Mouse (Mus musculus): ENCODE results near the gene Sptb.
A peak's percentile ranks its signal among the peaks of the same experiment; 100 is the strongest.

Sptb gene

DNA sequence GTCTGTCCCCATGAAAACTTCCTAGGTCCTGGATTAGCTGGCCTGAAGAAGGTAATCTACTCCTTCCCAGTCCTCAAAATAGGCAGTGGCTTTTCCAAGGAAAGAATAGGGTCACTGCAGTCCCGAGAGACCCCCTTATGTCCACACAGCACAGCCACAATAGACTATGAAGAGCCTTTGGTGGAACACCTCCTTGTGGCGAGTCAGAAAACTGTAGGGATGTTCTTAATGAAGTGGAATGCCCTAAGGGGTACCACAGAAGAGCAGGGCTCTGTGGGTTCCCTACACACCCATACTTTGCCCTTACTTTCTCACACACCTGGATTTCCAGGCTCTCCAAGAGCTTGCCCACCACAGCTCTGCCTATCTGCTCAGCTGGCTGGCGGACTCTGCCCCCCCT, 104.5 kb downstream of the Sptb start:
- DNase-seq (ENCODE audit: low spot score) = no peak

DNA sequence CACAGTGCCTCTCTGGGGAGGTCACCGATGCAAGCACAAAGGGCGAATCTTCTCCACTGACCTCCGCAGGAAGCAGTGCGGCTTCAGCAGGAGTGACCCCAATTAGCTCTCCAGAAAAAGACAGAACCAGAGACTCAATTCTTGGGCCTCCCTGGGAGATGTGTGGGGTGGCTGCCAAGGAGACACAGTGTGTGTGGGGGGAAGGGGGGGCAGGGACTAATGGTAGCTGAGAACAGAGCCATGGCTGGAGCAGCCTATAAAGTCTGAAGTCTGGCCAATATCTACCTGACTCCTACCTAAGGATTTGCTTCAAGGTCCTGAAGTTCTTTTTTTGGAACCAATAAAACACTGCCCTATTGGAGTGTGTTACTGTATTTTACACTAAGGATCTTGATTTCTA, 105.8 kb downstream of the Sptb start:
- DNase-seq (ENCODE audit: low spot score) = no peak

DNA sequence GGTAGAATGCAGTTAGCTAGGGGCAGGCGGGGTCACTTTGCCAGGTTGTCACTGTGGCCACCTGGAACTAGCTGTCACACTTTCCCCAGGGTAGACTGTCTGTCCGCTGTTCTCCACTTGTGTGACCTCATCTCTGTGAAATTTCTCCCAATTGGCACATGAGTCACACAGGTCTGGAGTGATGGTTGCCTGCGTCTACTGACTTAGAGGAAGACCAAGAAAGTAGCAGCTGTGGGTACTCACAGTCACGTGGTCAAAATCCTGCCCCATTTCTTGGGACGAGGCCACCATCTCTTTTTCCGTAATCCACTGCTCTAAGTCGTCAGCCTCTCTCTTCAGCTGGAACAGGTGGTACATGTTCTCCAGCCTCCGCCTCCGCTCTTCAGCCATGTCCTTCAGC, 106.6 kb downstream of the Sptb start:
- DNase-seq (ENCODE audit: low spot score) = no peak

DNA sequence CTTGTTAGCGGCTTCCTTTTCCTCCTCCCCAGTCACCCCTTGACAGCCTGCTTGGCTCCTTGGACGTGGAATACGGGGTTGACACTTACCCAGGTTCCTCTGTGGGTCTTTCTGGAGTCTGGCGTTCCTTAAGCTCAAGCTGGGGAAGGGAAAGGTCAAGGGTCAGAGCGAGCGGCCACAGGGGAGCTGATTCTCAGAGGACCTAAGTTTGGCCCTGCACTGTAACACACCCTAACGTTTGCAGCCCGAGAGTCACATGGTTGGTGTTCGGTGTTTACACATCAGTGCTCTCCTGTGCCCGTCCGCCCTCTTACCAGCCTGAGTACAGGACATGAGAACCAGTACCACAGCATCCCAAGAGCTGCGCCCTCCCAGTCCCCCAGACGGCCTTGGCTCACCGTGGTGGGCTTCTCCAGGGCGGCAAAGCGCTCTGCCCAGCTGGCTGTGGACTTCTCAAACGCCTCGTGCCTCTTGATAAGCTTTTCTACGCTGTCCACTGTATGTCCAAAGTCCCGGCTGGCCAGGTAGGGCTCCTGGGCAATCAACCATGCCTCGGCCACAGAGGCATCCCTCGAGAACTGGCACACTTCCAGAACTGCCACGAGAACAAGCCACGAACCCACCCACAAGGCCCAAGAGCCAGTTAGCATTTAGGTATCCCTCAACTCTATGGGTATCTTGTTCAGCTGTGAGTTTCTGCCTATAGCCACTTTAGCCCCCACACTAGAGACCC, 112.0 kb downstream of the Sptb start:
- DNase-seq (ENCODE audit: low spot score) = no peak

DNA sequence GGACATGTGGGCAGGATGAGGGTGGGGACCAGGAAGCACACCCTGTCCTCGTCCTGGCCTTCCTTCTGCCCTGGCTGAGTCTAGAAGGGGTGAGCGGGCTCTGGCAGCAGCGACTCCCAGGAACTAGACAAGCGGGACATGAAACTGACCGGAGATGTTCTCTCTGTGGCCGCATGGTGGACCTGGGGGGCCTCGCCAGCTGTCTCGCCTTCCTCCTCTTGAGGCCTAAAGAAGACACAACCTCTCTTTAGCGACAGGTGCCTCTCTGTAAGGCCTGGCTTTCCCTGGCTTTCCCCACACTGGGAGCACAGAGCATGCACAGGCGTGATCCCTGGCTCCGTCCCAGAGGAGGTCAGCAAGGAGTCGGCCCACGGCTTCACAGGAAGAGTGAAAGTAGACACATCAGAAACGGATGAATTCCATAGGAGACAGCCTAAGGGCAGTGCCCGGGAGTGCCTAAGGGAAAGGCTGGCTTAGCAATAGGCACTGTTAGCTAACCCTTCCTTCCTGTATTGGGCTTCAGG, 112.7 kb downstream of the Sptb start:
- DNase-seq (ENCODE audit: low spot score) = no peak

DNA sequence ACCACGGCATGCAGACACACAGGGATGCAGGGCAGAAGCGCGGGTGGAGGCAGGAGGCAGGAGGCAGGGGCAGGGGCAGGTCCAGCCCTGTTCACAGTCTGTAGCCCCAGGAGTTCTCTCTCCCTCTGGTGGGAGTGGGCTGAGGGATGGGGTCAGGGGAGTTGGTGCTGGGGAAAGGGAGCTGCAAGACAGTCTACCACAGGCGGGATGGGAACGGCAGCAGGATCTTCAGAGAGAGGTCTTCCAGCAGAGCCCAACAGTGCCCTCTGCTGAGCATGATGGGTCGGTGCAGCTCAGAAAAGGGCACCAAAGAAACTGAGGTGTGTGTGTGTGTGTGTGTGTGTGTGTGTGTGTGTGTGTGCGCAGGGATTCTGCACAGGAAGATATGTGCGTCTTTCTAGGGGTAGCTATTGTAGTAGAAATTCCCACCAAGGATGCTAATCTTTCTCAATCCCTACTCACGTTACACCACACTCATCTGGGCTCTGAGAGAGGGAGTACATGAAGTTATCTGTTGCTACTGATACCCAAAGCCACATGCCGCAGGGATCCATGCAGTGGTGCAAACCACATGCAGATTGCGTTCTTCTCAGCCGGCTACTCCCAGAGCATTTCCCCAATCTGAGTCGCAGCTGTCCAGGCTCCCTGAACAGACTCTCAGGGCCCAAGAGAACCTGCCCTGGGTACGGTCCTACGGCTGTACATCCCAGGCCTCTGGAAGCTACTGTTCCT, 113.9 kb downstream of the Sptb start:
- no peak for DNase-seq (ENCODE audit: low spot score)

DNA sequence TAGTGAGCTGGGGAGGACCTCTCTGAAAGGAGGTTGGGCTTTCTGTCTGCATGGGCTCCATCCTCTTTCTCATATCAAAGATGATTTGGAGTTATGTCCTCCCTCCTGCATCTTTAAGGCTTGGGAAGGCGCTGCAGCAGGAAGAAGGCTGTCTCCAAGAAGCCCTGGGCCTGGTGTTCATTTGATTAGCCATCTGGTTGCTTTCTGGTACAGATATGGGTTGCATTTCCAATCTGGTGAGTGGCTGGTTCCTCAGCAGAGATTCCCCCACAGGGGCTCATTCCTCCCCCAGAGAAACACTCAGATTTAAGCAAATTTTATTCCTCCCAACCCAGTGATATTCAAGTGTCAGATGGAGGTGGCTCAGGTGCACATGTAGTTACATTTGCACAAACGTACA, 114.5 kb downstream of the Sptb start:
- no peak for DNase-seq (ENCODE audit: low spot score)

DNA sequence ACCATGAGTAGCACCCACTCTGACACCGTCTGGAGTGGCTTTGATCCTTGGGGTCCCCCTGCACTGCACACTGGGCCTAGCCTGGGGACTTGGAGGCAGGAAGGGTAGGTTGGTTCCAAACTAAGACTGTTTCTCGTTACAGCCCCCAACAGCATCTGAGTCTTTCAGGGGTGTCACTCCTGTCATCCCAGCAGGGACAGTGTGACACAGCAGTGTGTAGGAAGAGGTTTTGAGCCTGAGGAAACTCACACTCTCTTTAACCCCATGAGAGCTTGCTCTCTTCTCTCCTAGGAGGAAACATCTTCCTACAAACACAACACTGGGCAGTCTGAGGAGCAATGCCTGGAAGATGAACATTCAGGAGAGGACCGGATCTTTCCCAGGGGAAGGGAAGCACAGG, 115.8 kb downstream of the Sptb start:
- no peak for DNase-seq (ENCODE audit: low spot score)

DNA sequence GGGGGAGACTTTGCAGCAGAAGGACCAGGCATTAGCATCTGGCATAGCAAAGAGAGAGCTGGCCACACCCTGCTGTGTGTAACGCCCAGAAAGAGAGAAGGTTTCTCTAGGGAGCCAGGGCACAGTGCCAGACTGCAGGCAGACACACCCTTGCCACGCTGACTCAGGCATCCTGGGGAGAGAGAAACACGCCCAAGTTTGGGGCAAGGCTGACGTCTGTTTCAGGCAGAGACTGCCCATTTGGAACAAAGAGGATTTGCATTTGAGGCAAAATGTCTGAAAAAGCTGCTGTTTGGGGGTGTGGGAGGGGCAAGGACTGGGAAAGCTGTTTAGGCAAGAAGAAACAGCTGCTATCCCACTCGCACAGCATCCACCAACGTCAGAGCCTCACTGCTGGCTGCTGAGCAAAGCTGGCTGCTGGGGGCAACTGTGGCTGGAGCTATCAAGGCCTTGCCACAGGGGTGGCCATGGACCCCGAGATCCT, 116.5 kb downstream of the Sptb start:
- DNase-seq (ENCODE audit: low spot score) = peak; percentile 65

DNA sequence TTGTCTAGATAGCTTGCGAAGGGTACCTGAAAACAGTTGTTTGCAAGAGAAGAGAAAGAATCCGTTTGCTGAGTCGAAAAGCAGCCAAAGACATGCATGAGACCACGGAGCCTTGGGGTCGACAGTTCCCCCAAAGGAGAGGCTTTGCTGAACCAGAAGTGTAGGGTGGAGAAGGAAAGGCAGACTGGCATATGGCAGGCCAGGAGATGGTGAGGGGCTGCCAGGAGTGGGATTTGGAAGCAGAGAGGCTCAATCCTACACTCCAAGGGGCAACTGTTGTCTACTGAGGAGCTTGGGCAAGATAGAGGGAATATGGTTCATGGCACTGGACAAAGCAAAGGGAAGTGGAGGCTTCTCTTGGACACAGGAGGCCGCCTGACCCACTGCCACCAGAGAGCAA, 117.1 kb downstream of the Sptb start:
- DNase-seq (ENCODE audit: low spot score) = no peak

DNA sequence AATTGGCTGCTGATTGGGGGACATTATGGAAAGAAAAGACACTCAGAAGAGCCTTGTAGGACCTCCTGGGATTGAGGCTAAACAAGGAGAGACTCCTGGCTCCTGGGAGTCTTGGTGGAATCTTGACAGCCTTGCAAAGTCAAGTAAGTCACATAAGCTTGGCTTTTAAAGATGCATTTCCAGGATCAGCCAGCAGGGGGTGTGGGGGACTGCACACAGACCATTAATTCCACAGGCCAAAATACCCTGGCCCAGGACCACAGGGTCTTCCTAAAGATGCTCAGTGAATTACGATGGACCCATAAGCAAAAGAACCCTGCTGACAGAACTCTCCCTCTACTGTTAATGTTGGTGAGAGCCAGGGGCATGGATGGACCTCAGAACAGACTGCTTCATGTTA, 118.1 kb downstream of the Sptb start:
- no peak for DNase-seq (ENCODE audit: low spot score)

DNA sequence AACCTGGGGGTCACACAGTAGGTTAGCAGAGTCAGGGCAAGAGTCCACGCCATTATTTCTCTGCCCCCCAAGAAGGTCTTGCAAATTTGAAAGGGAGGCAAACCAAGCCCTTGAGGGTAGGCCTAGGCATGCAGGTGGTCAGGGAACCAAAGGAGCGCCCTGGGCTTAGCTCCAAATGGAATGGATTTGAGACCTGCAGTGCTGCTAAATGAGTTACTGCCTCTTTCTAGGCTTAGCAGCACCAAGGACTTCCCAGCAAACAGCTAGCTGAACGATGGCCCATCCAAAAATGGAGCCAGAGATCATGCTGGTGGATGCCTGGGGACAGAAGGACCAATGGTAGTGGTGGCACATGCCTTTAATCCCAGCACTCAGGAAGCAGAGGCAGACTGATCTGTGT, 119.3 kb downstream of the Sptb start:
- DNase-seq (ENCODE audit: low spot score) = no peak

DNA sequence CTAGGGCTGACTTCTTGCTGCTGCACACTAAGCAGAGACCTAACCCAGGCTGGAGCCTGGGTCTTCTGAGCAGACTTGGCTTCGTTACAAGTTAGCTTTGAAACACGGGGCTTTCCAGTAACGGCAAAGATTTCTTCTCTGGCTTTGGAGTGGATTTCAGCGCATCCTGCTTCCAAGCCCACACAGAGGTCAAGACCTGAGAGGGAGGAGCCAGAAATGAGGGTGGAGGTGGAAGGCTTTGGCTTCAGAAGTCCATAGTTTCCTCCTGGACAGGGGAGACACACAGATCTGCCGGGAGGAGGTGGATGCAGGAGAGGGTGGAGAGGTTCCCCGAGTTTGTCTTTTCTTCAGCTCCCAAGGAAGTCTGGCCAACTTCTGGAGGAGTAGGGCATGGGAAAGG, 120.8 kb downstream of the Sptb start:
- peak; percentile 40 for DNase-seq (ENCODE audit: low spot score)

DNA sequence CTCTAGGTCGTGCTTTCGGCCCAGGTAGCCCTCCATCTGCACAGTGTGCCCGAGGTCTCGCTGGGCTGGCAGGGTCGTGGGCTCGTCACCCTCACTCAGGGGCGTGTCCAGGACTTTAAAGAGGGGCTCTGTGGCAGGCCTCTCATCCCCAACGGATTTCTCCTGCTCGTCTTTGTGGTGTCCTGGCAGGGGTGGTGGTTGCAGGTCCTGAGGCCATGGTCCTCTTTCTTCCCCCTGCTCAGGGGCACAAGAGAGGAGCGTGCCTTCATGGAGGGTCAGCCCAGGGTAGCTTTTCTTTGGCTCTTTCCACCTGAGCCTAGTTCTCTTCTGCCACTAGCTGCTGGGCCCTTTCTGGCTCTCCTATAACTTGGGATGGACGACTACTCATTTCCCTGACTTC, 123.0 kb downstream of the Sptb start:
- no peak for DNase-seq (ENCODE audit: low spot score)

DNA sequence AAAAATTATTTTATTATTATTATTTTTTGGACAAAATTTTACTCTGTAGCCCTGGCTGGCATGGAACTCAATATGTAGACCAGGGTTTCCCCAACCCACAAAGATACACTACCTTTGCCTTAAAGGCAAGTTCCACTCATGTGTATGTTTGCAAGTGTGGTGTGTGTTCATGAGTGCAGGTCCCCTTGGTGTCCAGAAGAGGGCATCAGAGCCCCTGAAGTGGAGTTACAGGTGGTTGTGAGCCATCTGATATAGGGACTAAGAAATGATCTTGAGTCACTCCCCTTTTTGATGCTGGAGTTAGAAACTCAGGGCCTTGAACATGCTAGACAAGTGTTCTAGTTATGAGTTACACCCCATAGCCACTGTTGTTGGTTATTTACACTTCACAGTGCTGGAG, 125.3 kb downstream of the Sptb start:
- DNase-seq (ENCODE audit: low spot score) = no peak

DNA sequence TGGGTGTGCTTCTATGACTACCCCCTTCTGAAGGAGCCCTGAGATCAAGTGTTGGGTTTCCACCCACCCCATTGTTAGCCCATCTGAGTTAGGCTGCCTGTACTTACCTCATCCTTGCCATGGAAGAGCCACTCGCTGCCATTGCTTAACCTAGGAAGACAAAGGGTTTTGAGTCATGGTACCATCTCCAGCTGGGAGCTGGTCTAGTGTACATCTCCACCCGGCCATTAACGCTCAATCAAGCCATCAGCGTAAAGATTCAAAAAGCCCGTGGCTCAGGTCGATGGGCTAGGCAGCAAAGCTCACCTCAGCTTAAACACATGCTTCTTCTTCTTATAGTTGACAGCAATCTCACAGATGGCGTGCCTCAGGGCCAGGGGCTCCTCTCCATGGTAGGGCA, 126.9 kb downstream of the Sptb start:
- DNase-seq (ENCODE audit: low spot score) = no peak

DNA sequence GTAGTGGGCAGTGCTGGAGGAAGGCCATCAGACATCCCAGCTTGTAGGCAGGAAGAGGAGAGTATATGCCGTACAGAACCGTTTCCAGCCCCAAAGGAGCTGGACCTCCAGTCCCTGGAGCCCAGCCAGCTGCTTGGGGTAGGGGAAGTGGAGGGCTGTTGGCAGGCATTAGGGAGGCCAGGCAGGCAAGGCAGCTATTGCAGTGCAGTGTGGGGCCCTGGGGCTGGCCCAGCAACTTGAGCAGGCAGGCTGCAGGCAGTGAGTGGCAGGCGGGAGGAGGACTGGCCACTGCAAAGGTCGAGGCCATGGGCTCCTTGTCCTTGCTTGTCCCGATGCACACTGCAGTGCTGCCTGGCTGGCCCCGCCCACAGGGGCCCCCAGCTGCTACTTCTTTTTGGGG, 127.5 kb downstream of the Sptb start:
- DNase-seq (ENCODE audit: low spot score) = no peak

DNA sequence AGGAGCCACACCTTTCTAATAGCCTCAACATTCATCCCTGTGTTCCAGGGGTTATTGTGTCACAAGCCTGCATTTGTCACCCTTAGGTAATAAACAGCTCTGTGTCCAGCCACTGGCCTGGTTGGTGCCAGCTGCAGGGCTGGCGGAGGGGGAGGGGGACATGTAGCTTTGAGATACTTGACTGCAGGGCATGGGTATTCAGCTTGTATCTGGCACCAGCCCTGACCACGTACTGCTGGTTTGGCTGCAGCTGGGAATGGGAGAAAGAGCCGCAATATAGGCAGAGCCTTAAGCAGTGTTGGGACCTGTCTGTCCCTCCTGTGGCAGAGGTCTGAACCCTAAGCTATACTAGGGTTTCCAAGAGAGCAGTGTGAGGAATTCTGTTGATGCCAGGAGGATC, 128.2 kb downstream of the Sptb start:
- DNase-seq (ENCODE audit: low spot score) = no peak

DNA sequence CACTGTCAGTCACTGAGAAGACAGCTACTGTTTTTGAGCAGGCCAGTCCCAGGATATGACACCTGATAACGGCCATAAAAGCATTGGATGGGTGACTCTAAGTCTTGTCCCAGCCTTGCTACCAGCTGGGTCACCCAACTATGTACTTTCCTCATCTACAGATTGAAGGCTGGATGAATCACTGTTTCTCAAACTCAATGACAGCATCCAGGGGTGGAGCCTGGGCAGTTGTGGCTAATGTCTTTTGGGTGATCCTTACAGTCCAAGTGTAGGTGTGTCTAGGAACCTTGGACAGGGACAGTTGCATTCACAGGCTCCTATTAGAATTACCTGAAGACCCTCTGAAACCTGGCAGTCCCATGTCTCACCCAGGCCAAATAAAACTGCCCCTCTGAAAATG, 130.5 kb downstream of the Sptb start:
- no peak for DNase-seq (ENCODE audit: low spot score)

DNA sequence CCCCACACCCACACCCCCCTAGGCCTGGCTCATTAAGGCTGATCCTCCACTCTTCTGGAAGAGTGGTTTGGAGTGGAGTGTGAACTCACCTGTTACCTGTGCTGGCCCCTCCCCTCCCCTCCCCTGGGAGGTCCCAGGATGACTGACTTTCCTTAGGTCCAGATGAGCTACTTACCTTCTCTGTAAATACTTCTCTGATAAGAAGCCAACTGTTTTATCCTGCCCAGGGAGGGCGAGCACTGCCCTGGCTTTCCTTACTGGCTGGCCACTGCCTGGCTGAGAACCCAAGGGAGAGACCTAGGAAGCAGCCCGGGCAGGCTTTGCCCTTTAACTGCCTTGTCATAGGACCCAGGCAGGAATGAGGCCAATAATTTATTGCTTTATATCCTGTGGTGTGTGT, 131.9 kb downstream of the Sptb start:
- no peak for DNase-seq (ENCODE audit: low spot score)

DNA sequence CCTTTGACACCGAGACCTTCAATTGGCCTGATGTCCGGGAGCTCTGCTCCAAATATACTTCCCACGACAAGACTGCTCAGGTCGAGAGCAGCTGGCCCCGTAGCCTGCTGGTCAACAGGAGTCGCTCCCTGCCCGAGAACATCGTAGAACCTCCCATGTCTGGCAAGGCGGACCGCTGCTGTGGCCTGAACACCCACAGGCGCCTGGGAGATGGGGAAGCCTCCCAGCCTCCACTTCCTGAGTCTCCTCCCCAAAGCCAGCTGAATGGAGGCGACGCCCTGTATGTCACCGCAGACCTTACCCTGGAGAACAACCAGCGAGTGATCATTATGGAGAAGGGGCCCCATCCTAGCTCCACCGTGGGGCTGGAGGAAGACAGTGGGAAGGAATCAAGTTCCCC, 132.5 kb downstream of the Sptb start:
- DNase-seq (ENCODE audit: low spot score) = no peak

DNA sequence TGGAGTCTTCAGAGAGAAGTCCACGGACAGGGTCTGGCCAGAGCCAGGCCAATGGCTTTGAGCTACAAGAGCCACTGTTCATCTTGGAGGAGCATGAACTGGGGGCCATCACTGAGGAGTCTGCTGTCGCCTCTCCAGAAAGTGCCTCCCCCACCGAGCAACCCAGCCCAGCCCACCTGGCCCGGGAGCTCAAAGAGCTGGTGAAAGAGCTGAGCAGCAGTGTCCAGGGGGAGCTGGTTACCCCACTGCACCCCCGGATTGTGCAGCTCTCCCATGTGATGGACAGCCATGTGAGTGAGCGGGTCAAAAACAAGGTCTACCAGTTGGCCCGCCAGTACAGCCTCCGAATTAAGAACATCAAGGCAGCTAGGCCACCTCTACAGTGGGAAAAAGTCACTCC, 133.5 kb downstream of the Sptb start:
- no peak for DNase-seq (ENCODE audit: low spot score)

DNA sequence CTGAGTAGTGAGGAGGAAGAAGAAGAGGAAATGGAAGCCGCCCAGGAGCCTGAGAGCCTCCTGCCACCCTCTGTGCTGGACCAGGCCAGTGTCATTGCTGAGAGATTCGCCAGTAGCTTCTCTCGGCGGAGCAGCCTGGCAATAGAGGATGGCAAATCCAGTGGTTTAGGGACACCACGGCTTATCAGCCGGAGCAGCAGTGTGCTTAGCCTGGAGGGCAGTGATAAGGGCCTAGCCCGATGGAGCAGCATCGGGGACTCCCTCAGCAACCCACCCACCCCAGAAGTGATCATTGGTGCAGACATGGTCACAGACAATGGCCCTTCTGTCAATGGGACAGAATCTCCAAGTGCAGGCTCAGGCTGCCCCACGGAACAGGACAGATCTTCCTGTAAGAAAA, 134.3 kb downstream of the Sptb start:
- DNase-seq (ENCODE audit: low spot score) = no peak

DNA sequence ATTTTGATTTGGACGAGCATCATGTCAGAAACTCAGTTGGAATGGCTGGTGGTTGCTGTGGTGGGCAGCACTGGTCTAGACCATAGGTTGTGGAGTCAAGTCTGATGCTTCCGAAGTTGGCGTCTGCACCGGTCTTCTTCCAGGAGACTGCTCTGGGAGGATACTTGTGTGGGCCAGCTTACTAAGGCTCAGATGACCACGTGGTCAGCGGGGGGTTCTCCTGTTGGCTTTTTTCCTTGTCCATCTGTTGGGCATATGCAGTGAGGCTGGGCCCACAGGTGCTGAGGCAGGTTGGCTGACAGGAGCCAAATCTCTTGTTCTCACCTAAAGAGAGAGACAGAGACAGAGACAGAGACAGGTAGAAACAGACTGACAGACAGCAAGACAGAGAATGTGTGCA, 135.5 kb downstream of the Sptb start:
- DNase-seq (ENCODE audit: low spot score) = no peak
